Mouse (Mus musculus) cortical plate, adult 2 months (tissue): ENCODE measurements around the gene Cacna2d2.

Source experiments
- CTCF ChIP-seq: fragments of 200-500 bp; IDR thresholded peaks from 2 replicates; pipeline ENCODE4 v1.5.1; 2011; ENCODE audit warnings: mild to moderate bottlenecking, control low read depth, low read length; ENCODE audit not compliant: insufficient read depth; ENCODE audit errors: extremely low read depth
- POLR2A ChIP-seq: fragments of 200-500 bp; IDR thresholded peaks from 2 replicates; pipeline ENCODE4 v1.6.1; 2011; ENCODE audit warnings: mild to moderate bottlenecking, low read length, control low read depth; ENCODE audit not compliant: insufficient read depth; ENCODE audit errors: extremely low read depth

- TF ChIP-seq CTCF: peak; percentile 70
- no peak for TF ChIP-seq POLR2A
These were observed 53.1 kb downstream of the Cacna2d2 start for GRCm38 (mm10) chr9:107452552-107452951.
